Mouse (Mus musculus) large intestine, adult 2 months (tissue): ENCODE results near the gene Mpnd. TPM values are rescaled to one million over a fixed set of nuclear protein-coding genes. Genes with fewer than 3 reads are reported as not detected.

Experiments
- DNase-seq: peaks from one replicate; pipeline ENCODE4 v3.0.0-alpha.2; 2012; ENCODE audit warnings: low read depth, low spot score
- WGBS: fragments of 180-500 bp; shearing (Covaris S2); methylation state at CpG from one replicate; pipeline ENCODE4 v1.1.7; 2018; 5-methylcytosine and 5-hydroxymethylcytosine counted together
- polyA plus RNA-seq: library from polyadenylated mRNA; depleted of rRNA; stranded (reverse); fragments of >200 nt; gene quantifications from 2 replicates; pipeline ENCODE4 v1.2.3, GENCODE M21; 2012; rRNA removed

Mpnd gene
- 177 and 217 TPM in 2 replicates for polyA plus RNA-seq

DNA sequence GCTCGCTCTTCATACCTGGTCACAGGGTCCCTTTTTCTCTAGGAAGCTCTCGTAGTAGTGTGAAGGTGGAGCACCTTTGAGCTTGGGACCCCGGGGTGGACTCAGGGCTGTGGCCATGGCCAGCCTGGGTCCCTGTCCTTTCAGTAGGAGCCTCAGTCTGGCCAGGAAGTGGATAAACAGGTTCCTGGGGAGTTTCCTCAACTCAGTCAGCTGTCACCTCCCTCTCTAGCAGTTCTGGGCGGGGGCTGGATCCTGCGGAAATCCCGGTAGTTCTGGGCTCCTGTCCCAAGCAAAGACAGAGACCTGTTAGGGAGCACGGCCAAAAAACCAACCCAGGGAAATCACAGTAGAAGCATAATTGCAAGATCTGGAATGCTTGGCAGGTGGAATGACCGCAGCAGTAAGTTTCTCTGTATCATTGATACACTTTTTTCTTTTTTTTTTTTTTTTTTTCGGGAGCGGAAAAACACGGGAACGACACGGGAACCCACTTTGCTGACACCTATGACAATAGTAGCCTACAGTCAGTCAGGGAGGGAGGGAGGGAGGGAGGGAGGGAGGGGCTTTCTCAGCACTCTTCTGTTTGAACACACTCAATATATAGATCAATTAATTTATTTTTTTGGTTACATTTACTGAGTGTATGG, at the start of gene Mpnd, which contains the start of gene Stap2:
TSS of gene Mpnd (plus strand) at position 297 of the 647 bp plus-strand sequence.
TSS of gene Stap2 (minus strand) at position 170 of the 647 bp plus-strand sequence.
- 19% methylated on average over 13 of the region's 13 CpGs for WGBS

DNA sequence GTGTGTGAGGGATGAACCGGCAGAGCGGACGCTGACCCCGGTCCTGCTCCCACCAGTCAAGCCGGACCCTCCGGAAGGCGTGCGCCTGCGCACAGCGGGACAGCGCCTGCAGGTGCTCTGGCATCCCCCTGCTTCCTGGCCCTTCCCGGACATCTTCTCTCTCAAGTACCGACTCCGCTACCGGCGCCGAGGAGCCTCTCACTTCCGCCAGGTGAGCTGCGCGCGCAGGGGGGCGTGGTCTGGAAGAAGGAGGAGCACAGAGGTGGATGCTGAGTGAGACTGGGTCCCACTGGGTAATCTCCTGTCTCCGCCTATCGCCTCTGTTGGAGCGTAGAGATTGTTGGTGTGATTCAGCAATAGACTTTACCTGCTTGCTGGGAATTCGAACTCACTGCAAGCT, 49.4 kb upstream of the Mpnd start:
- peak; percentile 81 for DNase-seq
- WGBS = 15% methylated on average over 26 of the region's 26 CpGs

More for the DNA sequence above, at the start of gene Mpnd, which contains the start of gene Stap2:
- DNase-seq = peak; percentile 84

DNA sequence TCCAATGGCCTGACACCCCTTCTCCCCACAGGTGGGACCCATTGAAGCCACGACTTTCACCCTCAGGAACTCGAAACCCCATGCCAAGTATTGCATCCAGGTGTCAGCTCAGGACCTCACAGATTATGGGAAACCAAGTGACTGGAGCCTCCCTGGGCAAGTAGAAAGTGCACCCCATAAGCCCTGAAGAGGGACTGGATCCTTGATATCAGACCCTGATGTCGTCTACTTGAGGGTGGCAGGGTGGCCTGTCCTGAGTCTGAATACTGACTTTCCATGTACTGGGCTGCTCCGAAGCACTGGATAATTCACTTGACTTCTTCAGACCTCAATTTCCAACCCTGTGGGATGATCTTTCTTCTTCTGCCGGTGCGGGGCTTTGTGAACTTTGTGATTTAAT, 48.9 kb upstream of the Mpnd start:
- 30% methylated on average over 6 of the region's 6 CpGs for WGBS
- no peak for DNase-seq

DNA sequence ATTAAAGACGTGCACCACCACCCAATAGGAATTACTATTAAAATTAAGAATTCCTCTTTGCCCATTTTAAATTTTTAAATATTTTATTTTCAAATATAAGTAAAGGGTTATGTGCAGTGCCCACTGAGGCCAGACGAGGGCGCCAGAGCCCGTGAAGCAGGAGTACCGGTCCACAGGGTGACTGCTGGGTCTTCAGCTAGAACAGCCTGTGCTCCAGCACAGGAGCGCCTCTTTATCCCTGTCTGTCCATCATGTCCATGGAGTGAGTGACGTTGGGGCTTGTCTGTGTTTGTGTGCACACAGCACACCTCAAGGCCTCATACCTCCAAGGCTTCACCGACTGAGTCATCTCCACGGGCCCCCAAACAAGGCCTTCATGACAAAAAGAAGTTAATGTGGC, 48.3 kb upstream of the Mpnd start:
- 14% methylated on average over 9 of the region's 9 CpGs for WGBS
- no peak for DNase-seq

DNA sequence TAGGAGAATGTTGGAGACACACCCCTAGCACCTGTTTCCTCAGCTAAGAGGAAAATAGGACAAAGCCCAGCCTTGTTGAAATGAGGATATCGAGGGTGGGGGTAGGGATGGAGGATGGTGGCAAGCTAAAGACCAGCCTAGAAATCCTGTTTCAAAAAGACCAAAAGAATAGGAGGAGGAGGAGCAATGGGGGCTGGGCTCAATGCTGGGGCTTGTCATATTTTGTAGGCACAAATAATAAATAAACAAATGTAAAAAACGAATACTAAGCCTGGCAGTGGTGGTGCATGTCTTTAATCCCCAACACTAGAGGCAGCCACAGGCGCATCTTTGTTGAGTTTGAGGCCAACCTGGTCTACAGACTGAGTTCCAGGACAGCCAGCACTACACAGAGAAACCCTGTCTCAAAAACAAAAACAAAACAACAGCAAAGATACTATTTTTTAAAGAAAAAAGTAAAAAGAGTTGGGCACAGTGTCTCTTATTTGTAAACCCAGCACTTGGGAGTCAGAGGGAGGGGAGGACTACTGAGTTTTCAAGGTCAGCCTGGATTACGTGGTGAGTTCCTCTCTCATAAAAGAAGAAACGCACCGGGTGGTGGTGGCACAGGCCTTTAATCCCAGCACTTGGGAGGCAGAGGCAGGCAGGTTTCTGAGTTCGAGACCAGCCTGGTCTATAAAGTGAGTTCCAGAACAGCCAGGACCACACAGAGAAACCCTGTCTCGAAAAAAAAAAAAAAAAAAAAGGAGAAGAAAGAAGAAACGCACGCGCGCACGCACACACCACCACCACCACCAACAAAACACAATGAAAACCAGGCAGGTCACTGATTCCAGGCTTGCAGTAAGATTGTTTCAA, 47.6 kb upstream of the Mpnd start:
- DNase-seq = no peak
- 74% methylated on average over 13 of the region's 13 CpGs for WGBS

DNA sequence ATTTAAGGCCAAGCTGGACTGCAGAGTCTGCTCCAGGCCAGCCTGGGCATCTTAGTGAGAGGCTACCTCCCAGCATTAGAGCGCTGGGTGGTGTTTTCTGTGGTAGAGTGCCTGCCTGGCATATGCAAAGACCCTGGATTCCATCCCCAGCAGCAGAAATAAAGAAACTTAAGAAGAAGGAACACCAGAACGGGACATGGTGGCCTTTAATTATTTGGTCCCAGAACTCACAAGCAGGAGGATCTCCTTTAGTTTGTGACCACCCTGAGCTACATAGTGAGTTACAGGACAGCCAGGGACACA, 47.0 kb upstream of the Mpnd start:
- 29% methylated on average over 2 of the region's 2 CpGs for WGBS

DNA sequence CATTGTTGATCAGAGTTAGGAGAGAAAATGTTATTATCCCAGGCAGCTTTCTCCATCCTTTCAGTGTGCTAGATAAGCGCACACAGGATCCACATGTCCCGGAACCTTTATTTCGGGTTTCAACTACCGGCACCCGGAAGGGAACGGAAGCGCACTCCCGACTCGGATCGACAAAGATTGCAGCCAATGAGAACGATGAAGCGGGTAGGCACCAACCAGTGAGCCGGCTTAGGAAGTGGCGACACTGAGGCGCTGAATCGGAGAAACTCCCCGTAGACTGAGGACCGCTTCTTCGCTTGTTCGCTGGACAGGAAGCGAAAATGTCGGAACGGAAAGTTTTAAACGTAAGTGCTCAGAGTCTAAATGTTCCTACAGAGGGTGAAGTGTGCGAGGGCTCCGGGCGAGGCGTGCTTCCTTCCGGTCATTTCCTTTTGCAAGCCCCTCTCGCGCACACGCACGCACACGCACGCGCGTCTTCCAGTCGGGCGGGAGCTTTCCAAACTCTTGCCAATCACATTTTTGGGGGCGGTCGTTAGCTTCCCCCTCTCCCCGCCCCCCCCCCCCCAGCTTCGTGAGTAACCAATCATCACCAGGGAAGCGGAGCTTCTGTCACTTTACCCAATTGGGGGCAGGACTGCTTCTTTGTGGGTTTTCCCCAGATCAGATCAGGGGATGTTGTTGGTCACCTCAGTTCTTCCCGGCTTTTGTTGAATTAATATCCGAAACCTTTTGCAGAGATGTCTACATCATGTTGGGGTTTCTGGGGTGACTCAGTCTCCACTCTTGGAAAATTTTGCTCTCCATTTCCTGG, 46.4 kb upstream of the Mpnd start, which contains the start of gene Yju2:
TSS of gene Yju2 (plus strand) at position 182 of the 811 bp plus-strand sequence.
- peak; percentile 88 for DNase-seq
- under 1% methylated on average over 46 of the region's 46 CpGs for WGBS

More for the DNA sequence above, 47.0 kb upstream of the Mpnd start:
- DNase-seq = no peak

DNA sequence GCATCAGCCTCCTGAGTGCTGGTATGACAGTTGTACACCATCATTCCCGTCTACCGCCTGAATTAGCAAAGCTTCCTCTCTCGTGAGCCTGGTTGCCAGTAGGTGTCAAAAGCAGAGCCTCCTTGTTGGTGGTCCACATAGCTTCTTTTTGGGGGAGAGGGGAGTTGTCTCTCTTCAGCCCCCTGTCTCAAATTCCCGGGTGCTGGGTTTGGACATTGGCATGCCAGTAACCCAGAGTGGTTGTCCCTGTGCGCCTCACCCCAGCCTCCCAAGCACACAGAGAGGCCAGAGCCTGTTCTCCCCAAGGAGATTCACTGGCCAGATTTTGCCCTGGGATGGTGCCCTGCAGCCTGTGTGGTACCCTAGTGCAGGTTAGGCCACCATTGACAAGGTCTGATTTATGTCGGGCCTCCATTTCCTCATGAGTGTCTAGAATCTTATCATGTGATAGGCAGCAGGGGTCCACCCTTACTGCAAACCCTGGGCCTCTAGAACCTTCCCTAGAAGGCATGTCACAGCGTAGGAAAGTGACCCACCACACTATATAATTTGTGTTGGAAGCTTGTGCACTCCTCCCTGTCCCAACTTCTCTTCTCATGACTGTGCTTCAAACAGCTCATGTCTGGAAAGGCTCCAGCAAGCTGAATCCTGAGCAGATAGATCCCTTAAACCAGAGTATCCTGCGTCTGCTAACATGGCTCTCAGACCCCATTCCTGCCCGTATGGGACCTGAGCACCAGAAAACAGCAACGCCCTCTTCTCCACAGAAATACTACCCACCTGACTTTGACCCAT, 45.4 kb upstream of the Mpnd start:
- DNase-seq = no peak
- WGBS = 71% methylated on average over 10 of the region's 10 CpGs

DNA sequence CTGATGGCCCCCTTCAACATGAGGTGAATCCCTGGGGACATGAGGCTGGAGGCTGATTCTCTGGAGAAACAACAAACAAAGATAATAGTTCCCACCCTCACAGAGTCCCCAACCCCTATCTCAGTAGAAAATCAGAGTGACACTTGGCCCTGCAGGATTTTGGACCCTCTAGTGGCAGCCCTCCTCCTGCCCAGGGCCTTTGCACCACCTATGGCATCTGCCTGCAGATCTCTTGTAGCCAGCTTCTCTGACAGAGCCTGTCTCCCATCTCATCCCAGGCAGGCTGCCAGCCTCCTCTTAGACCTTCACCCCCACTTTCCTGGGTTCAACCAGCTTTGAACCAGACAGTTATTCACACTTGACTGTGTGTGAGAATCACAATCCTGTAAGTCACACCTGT, 44.7 kb upstream of the Mpnd start:
- no peak for DNase-seq

DNA sequence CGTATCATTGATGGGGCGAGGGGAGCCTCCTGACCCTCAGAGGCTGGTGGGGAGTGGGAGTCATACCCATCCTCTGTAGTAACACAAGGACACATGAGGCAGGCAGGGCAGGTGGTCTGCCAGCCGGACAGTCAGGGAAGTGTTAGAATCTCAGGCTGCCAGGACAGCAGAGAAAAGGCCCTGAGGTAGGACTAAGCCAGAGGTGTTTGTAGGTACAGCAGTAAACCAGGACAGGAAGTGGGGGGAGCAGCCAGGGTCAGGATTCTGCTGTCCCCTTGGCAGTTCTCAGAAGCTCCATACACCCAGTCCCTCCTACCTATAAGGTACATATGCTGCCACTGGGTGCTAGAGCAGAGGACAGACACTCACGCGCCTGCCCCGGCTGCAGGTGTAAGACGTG, 43.9 kb upstream of the Mpnd start:
- WGBS = 97% methylated on average over 7 of the region's 7 CpGs
- DNase-seq = no peak

DNA sequence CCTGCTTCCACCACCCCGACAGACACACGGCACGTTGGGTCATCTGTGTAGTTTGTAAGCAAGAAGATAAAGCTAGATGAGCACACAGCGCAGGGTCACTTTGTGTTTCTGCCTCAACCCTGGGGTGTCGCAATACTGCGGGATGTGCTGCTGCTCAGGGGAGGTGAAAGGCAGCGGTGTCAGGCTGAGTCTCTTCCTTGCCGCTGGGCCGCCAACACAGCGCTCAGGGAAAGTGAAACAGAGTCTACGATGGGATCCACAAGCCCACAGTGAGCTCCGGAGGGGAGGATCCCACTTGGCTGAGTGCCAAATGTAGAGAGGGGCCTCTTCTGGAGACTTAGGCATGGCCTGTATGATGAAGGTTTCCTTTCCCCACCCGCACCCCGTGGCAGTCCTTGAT, 42.3 kb upstream of the Mpnd start:
- DNase-seq = no peak
- 77% methylated on average over 14 of the region's 14 CpGs for WGBS

DNA sequence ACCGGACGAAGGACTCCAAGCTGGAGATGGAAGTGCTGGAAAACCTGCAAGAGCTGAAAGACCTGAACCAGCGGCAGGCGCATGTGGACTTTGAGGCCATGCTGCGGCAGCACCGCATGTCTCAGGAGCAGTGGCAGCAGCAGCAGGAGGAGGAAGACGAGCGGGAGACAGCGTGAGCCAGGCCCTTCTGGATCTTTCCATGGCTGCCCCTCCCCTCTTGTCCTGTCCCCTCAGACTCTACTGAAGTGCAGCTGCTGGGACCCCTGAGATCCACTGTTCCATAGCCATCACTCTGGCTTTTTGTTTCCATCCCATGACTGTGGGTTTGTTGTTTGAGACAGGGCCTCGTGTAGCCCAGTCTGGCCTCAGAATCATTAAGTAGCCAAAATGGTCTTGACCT, 41.0 kb upstream of the Mpnd start:
- 95% methylated on average over 10 of the region's 10 CpGs for WGBS
- DNase-seq = no peak

DNA sequence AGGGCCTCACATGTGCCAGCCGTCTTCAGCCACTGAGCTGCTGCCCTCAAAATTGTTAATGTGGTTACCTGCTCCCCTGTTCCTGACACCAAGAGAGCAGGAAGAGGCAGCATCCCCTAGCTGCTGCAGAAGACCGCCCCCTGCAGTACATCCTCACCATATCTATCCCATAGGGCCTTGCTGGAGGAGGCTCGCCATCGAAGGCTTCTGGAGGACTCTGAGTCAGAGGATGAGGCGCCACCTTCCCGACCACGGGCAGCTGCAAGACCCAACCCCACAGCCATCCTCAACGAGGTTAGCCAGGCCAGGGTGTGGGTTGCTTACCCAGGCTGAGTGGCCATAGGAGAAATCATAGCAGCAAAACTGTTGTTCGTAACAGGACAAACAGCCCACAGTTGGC, 40.5 kb upstream of the Mpnd start:
- WGBS = 80% methylated on average over 9 of the region's 9 CpGs
- DNase-seq = no peak

DNA sequence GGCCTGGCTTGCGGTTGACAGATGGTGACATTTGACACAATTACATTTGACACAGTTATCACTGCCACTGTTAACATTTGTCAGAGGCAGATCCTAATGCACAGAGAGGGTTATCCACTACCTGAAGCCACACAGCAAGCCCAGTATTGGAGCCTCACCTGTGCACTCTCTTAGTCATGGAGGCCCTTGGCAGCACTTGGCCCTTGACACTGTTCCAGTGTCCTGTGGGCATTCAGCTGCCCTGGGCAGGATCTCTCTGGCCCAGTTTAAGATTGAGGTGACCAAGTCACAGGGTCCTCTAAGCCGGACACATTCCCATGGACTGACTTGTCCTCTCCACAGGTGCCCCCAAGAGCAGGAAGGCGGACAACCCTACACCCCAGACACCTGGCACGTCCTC, 38.3 kb upstream of the Mpnd start:
- over 99% methylated on average over 4 of the region's 4 CpGs for WGBS
- no peak for DNase-seq

DNA sequence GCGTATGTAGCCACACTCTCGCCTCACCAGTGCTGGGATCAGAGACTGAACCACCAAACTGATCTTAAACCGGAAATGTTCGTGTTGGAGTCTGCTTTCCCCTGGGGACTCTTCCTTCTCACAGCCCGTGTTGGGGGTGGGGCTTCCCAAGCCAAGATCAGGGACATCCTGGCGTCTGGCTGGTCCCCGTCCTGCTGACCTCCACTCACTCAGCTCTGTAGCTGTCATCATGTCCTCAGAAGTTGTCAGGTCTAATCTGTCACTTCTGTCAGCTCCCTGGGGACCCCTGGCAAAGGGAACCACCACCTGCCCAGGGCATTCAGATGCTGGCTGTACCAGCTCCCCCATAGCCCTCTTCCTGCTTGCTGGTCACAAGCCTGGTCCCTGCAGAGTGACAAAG, 37.3 kb upstream of the Mpnd start:
- 78% methylated on average over 7 of the region's 7 CpGs for WGBS
- no peak for DNase-seq

DNA sequence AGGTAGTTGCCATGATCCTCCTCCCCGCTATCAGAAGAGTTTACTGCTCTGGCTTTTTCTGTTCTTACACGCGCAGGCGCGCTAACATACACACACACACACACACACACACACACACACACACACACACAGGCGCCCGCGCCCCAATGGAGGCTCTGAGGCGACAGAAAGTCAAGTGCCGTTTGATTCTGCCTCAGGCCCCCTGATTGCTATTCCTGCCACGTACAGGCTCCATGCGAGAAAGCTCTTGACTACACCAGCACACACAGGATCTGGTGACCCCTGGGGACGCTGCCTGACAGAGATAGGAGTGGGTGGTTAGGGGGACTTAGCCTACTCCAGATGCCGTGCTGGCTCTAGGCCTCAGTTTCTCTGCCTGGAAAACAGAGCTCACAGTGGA, 36.0 kb upstream of the Mpnd start:
- WGBS = 41% methylated on average over 14 of the region's 14 CpGs
- DNase-seq = no peak

DNA sequence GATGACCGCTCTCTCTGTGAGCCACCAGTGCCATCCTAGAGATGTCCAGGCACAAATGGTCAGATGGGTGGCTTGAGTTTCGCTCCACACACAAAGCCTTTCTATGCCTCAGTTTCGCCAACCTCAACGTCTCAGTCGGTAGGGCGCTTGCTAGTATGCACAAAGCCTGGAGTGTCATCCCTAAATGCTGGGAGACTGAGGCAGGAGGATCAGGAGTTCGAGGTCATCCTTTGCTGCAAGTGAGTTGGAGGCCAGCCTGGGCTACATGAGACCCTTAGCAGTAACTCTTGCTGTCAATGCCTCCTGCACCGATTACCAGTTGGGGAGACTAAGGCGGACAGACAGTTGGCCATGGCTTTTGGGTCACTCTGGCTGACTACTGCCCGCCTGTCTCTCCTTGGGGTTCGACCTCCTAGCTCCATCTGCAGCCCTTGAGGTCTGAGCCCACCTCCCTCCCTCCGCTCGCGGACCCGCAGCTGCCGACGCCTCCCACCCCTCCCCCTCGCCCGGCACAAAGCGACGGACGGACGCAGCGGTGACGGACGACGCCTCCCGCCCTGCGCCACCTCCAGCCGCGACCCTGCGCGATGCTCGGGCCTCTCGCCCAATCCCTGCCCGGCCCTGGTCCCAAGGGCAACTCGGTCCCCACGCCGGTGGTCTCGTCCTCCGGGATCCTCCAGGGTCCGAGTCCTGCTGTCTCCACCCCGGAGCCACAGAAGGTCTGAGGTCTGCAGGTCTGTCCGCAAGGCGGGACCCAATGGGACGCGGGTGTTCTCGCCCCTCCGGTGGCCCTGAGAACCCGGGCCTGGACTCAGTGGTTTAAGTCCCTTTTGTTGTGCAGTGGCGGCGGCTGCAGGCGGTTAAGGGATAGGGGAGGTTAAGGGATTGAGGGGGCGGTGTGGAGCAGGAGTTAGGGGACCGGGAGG, 35.3 kb upstream of the Mpnd start, which contains the start of gene Shd:
TSS of gene Shd (plus strand) at position 502 of the 926 bp plus-strand sequence.
- 11% methylated on average over 55 of the region's 55 CpGs for WGBS
- no peak for DNase-seq

DNA sequence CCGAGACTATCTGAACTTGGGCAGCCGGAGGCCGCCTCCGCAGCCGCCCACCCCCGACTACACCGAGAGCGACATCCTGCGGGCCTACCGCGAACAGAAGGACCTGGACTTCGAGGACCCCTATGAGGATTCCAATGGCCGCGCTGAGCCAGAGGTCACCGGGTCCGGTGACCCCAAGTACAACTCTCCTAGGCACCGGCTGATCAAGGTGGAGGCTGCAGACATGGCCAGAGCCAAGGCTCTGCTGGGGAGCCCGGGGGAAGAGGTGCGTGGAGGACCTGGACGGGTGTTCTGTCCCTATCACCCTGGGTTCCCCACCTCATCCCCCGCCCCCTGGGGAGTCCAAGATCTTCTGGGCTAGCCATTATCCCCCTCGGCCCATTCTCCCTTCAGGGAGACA, 34.1 kb upstream of the Mpnd start:
- no peak for DNase-seq
- 47% methylated on average over 22 of the region's 22 CpGs for WGBS
